Mouse (Mus musculus): Measurements from ENCODE around the gene Lmnb2.

DNA sequence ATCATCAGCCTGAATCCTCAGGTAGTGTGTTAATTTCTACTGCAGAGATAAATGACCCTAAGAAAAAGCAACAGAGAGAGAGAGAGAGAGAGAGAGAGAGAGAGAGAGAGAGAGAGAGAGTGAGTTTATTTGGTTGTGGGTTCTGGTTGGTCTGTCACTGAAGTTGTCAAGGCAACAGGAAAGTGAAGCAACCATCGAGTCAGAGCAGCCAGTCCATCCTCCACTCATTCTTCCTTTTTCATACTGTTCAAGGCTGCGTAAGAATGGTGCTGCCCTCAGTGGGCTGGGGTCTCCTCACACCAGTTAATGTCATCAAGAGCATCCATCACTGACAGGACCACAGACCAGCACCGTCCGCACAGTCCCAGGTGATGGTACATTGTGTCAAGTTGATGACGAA is 26.2 kb upstream of the Lmnb2 start:
- no peak for TF ChIP-seq CTCF (conservative IDR thresholded peaks at IDR 0.05; ENCODE audit: insufficient read depth, insufficient read length, low read depth, low read length)
- no peak for TF ChIP-seq POLR2A (IDR thresholded peaks at IDR 0.05; ENCODE audit: low read depth, low read length)

All from kidney, adult 2 months (tissue).